Mouse (Mus musculus) ES-E14 (cell line): ENCODE measurements at regions not wholly inside any gene's neighbourhood (a gene's known extent, or its start where the extent isn't known, plus 50 kb on each side); places are given as distances from the start of the nearest gene placed in this dataset.

ENCODE experiments used
- DNase-seq: peaks from one replicate; pipeline ENCODE4 v3.0.0-alpha.2; 2013; ENCODE audit warnings: low read depth, low spot score
- H3K27ac ChIP-seq: 2 replicates; pipeline ENCODE4 v1.5.1; 2012; ENCODE audit warnings: low read depth, mild to moderate bottlenecking, low read length, moderate library complexity, mixed read lengths; ENCODE audit not compliant: poor library complexity, insufficient read depth, severe bottlenecking
- H3K36me3 ChIP-seq: 2 replicates; pipeline ENCODE4 v1.6.1; 2012; ENCODE audit warnings: mild to moderate bottlenecking, low read length, moderate library complexity, mixed read lengths; ENCODE audit not compliant: control insufficient read depth, poor library complexity, insufficient read depth, severe bottlenecking
- H3K4me1 ChIP-seq, 2 experiments: fragments of 150-350 bp in 1 of 2; sonication (generic) in 1 of 2; 2 replicates each; pipeline ENCODE4 v1.6.1; 2012; ENCODE audit warnings: low read length in 2 of 2, mild to moderate bottlenecking in 1 of 2, mixed read lengths in 1 of 2; ENCODE audit not compliant: control insufficient read depth in 2 of 2, insufficient read depth in 2 of 2, poor library complexity in 1 of 2
- H3K4me3 ChIP-seq, 2 experiments: fragments of 150-350 bp in 1 of 2; sonication (generic) in 1 of 2; 2 replicates each; pipeline ENCODE4 v1.5.1; 2012; ENCODE audit warnings: low read length in 2 of 2, low read depth in 1 of 2, mild to moderate bottlenecking in 1 of 2, mixed read lengths in 1 of 2; ENCODE audit not compliant: insufficient read depth in 1 of 2, poor library complexity in 1 of 2, severe bottlenecking in 1 of 2
- H3K9ac ChIP-seq: 2 replicates; pipeline ENCODE4 v1.6.1; 2012; ENCODE audit warnings: low read depth, mild to moderate bottlenecking, low read length, mixed read lengths; ENCODE audit not compliant: poor library complexity, insufficient read depth, severe bottlenecking
- H3K9me3 ChIP-seq: fragments of 150-350 bp; sonication (generic); 2 replicates; pipeline ENCODE4 v1.6.1; 2012; ENCODE audit warnings: low read depth, mild to moderate bottlenecking, low read length; ENCODE audit not compliant: control insufficient read depth, insufficient read depth
- CHD2 ChIP-seq: IDR thresholded peaks from 2 replicates; pipeline ENCODE4 v1.6.1; 2014; ENCODE audit warnings: mild to moderate bottlenecking, low read depth, low read length, inconsistent platforms
- HCFC1 ChIP-seq: IDR thresholded peaks from 2 replicates; pipeline ENCODE4 v1.6.1; 2012; ENCODE audit warnings: low read length, inconsistent platforms, borderline replicate concordance; ENCODE audit not compliant: insufficient read depth
- MAFK ChIP-seq: IDR thresholded peaks from 2 replicates; pipeline ENCODE4 v1.6.1; 2014; ENCODE audit warnings: mild to moderate bottlenecking, low read depth, low read length, inconsistent platforms; ENCODE audit not compliant: insufficient read depth
- ZC3H11A ChIP-seq: IDR thresholded peaks from 2 replicates; pipeline ENCODE4 v1.6.1; 2012; ENCODE audit warnings: low read depth, mild to moderate bottlenecking, inconsistent platforms, low read length, borderline replicate concordance
- ZNF384 ChIP-seq: IDR thresholded peaks from 2 replicates; pipeline ENCODE4 v1.6.1; 2012; ENCODE audit warnings: low read depth, low read length, inconsistent platforms
- in situ Hi-C, 2 experiments: fragments of 600-800 bp; cut with MboI; formaldehyde crosslinking; loops; one replicate each; pipeline ENCODE4 v1.15.1; 2025; ENCODE audit warnings: low sequenced_read_pairs in 2 of 2, inconsistent platforms in 1 of 2; ENCODE audit not compliant: unreplicated experiment in 2 of 2

GRCm38 (mm10) chr4:31909086-31909673 lies 54.7 kb upstream of the Map3k7 start:
- Histone ChIP-seq H3K9me3 (no peaks in the 10 kb centered on the region), H3K4me3 (no peak overlapping the region), H3K36me3 (no peaks in the 10 kb centered on the region), H3K9ac (no peak overlapping the region), H3K27ac (no peak overlapping the region), H3K4me1 (no peaks in the 10 kb centered on the region)
- TF ChIP-seq CHD2 (no peak), ZC3H11A (no peak), HCFC1 (no peak), ZNF384 (no peak), MAFK (no peak)
- no peak for DNase-seq
- in situ Hi-C loops: no loop called here
